9 mouse cellular contexts compared by ENCODE assay signal in the genomic region with DNA sequence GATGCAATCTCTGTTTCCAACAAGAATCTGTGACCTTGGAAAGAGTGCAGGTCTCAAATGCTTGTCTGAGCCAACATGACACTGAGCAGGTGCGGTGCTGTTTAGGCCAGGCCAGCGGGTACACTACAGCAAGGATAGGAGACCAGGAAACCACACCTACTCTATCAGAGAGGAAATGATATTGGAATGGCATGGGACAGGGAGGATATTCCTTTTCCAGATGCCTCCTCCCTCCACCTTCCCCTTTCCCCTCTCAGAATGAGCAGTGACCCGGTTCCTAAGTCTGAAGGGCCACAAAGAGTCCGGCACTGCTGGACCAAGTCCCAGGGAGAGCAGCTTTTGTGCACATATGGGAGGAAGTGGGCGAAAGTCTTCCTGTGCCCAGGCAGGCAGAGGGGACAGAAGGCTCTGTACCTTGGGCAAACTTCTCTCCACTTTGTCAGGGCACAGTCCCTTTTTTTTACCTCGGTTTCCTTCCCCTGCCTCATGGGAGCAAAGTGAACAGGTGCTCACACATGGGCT. TPM values are rescaled to one million over a fixed set of nuclear protein-coding genes. Genes with fewer than 3 reads are reported as not detected.
DNase-seq lines count a peak whose midpoint lies in the region; ATAC-seq and TF ChIP-seq lines count a peak whose summit lies in the region.
"Had no signal": no experiment of that assay in that cellular context is flagged by ENCODE, and none has a peak within 500 bp of the region (broad histone marks: within the 10 kb centered on the region; RNA-seq: fewer than 3 reads in every experiment).

No protein-coding gene starts in this region.

- no peak overlapping the region for H3K27ac ChIP-seq in stomach, embryonic 14.5 days (ENCODE audit: low read length)
- no peak overlapping the region for H3K27ac ChIP-seq in stomach, postnatal 0 days (replicated peaks)
- H3K27ac ChIP-seq in forebrain, embryonic 15.5 days (replicated peaks) = peak overlapping the region; percentile 96
- H3K27ac ChIP-seq in hindbrain, postnatal 0 days = no peak overlapping the region; the same call in 1 of the 2 replicates

- peaks cover 10% of the 10 kb centered on the region; the same call in 1 of the 2 replicates for H3K4me1 ChIP-seq in stomach, embryonic 14.5 days (ENCODE audit: control insufficient read depth, insufficient read depth, low read length)
- H3K4me1 ChIP-seq in stomach, postnatal 0 days (replicated peaks; ENCODE audit: control insufficient read depth, insufficient read depth) = no peaks in the 10 kb centered on the region
- peaks cover 13% of the 10 kb centered on the region for H3K4me1 ChIP-seq in forebrain, embryonic 15.5 days
- 0 out of 2 replicates have a peak, but pooled peaks cover 5% of the 10 kb centered on the region for H3K4me1 ChIP-seq in hindbrain, postnatal 0 days (ENCODE audit: insufficient read depth, low read length)

- WGBS in stomach, embryonic 14.5 days = 56% methylated on average over 6 of the region's 6 CpGs
- WGBS in stomach, postnatal 0 days = 58% methylated on average over 6 of the region's 6 CpGs
- WGBS in forebrain, embryonic 15.5 days = 52% methylated on average over 6 of the region's 6 CpGs
- 55% methylated on average over 6 of the region's 6 CpGs for WGBS in hindbrain, postnatal 0 days

- H3K36me3 ChIP-seq in stomach, embryonic 14.5 days (ENCODE audit: control insufficient read depth, insufficient read depth, low read length) = no peaks in the 10 kb centered on the region
- no peaks in the 10 kb centered on the region for H3K36me3 ChIP-seq in stomach, postnatal 0 days (ENCODE audit: control insufficient read depth, insufficient read depth, low read length)
- H3K36me3 ChIP-seq in forebrain, embryonic 15.5 days = no peaks in the 10 kb centered on the region
- no peaks in the 10 kb centered on the region for H3K36me3 ChIP-seq in hindbrain, postnatal 0 days (ENCODE audit: insufficient read depth, low read length)

- TF ChIP-seq EP300 in stomach, postnatal 0 days (optimal IDR thresholded peaks at IDR 0.05) = no peak

- H3K9me3 ChIP-seq in stomach, embryonic 14.5 days (ENCODE audit: control insufficient read depth, low read depth, low read length) = no peaks in the 10 kb centered on the region
- no peaks in the 10 kb centered on the region for H3K9me3 ChIP-seq in stomach, postnatal 0 days (ENCODE audit: control insufficient read depth, low read length)
- no peaks in the 10 kb centered on the region for H3K9me3 ChIP-seq in forebrain, embryonic 15.5 days
- H3K9me3 ChIP-seq in hindbrain, postnatal 0 days (ENCODE audit: low read length) = no peaks in the 10 kb centered on the region

- no peak overlapping the region for H3K9ac ChIP-seq in stomach, embryonic 14.5 days (replicated peaks; ENCODE audit: low read depth, low read length)
- H3K9ac ChIP-seq in stomach, postnatal 0 days (ENCODE audit: low read length) = no peak overlapping the region
- peak overlapping the region; percentile 64 for H3K9ac ChIP-seq in forebrain, embryonic 15.5 days (replicated peaks)
- H3K9ac ChIP-seq in hindbrain, postnatal 0 days (replicated peaks; ENCODE audit: low read length) = no peak overlapping the region

- H3K4me2 ChIP-seq in stomach, embryonic 14.5 days (replicated peaks; ENCODE audit: low read depth, low read length) = peak overlapping the region; percentile 45; the same call in 1 of the 2 replicates
- H3K4me2 ChIP-seq in stomach, postnatal 0 days (replicated peaks; ENCODE audit: low read depth) = no peak overlapping the region
- H3K4me2 ChIP-seq in forebrain, embryonic 15.5 days (replicated peaks) = peak overlapping the region; percentile 73
- peak overlapping the region; percentile 68 for H3K4me2 ChIP-seq in hindbrain, postnatal 0 days (ENCODE audit: low read depth, low read length)

- no peak for DNase-seq in stomach, postnatal 0 days (ENCODE audit: low spot score)
- no peak for DNase-seq in hindbrain, postnatal 0 days (ENCODE audit: low spot score)
- no peak for DNase-seq in liver
- DNase-seq in thymus, adult 18-20 months = no peak

- 0 out of 2 replicates have a peak, but pooled peaks cover 2% of the 10 kb centered on the region for H3K27me3 ChIP-seq in stomach, embryonic 14.5 days (ENCODE audit: control insufficient read depth, insufficient read depth, low read length)
- no peaks in the 10 kb centered on the region; the same call in 1 of the 2 replicates for H3K27me3 ChIP-seq in stomach, postnatal 0 days (ENCODE audit: control insufficient read depth, insufficient read depth, low read length)
- no peaks in the 10 kb centered on the region for H3K27me3 ChIP-seq in forebrain, embryonic 15.5 days
- no peaks in the 10 kb centered on the region for H3K27me3 ChIP-seq in hindbrain, postnatal 0 days (ENCODE audit: insufficient read depth, low read length)

- ATAC-seq in stomach, embryonic 14.5 days (ENCODE audit: insufficient number of reproducible peaks, insufficient read depth, low FRiP score, low read depth) = no peak
- no peak for ATAC-seq in stomach, postnatal 0 days (ENCODE audit: low FRiP score, low TSS enrichment)
- 0 out of 2 replicates have a peak, but pooled peaks have one; percentile 7 for ATAC-seq in forebrain, embryonic 15.5 days (replicated peaks)
- ATAC-seq in hindbrain, postnatal 0 days = no peak; the same call in 1 of the 2 replicates
- ATAC-seq in inflammation-experienced regulatory T-cells, adult 6 months = no peak

- TF ChIP-seq CTCF in stomach, postnatal 0 days (IDR thresholded peaks at IDR 0.05; ENCODE audit: low read depth) = no peak
- TF ChIP-seq CTCF in hindbrain, postnatal 0 days (IDR thresholded peaks at IDR 0.05; ENCODE audit: low read depth) = no peak

- H3K4me3 ChIP-seq in stomach, embryonic 14.5 days (ENCODE audit: low read depth, low read length) = no peak overlapping the region
- no peak overlapping the region for H3K4me3 ChIP-seq in stomach, postnatal 0 days (ENCODE audit: low read depth, low read length)
- peak overlapping the region; percentile 42 for H3K4me3 ChIP-seq in forebrain, embryonic 15.5 days
- no peak overlapping the region for H3K4me3 ChIP-seq in hindbrain, postnatal 0 days (ENCODE audit: low read length)

RNA-seq across cellular contexts. Expression of a gene that starts 4.9 kb away (rescaled TPM):
- polyA plus RNA-seq in stomach, embryonic 14.5 days (2014; fragmentation: Nextera tagmentation; extraction: Ambion mirVana) = not detected in 2 replicates
- 0.07 and 0.11 TPM in 2 replicates for polyA plus RNA-seq in stomach, postnatal 0 days (2015; fragmentation: Nextera tagmentation; extraction: Ambion mirVana)
- polyA plus RNA-seq in forebrain, embryonic 15.5 days (2015; fragmentation: Nextera tagmentation; extraction: Ambion mirVana) = 467 and 475 TPM in 2 replicates
- 20.9 and 24.3 TPM in 2 replicates for total RNA-seq in hindbrain, postnatal 0 days (2014; rRNA removed)
- 29.2 and 31.1 TPM in 2 replicates for polyA plus RNA-seq in hindbrain, postnatal 0 days (2015; fragmentation: Nextera tagmentation; extraction: Ambion mirVana)
- not detected for polyA plus RNA-seq in inflammation-experienced regulatory T-cells, adult 6 months (2017; shearing (Covaris generic))
- total RNA-seq: common myeloid progenitor, adult 5-6 weeks had no signal
- polyA plus RNA-seq: liver, embryonic 16.5 days had no signal

Comparison
In these comparisons a context has a peak if more than half of its experiments do, and no peak if none do; other contexts are left out.
1. RNA of a gene that starts 4.9 kb away (polyA plus RNA-seq): 467 to 475 TPM in forebrain, embryonic 15.5 days and 29.2 to 31.1 TPM in hindbrain, postnatal 0 days; 0.07 to 0.11 TPM in stomach, postnatal 0 days, not detected in stomach, embryonic 14.5 days and not detected in inflammation-experienced regulatory T-cells, adult 6 months; every median in the first group is over 10 times any median in the second.